Mouse (Mus musculus) cerebellum, adult 11 months (tissue): Measurements from ENCODE around the gene Adora3.

Experiments
- DNase-seq: peaks from one replicate; pipeline ENCODE4 v3.0.0; 2022

The Adora3 gene

DNA sequence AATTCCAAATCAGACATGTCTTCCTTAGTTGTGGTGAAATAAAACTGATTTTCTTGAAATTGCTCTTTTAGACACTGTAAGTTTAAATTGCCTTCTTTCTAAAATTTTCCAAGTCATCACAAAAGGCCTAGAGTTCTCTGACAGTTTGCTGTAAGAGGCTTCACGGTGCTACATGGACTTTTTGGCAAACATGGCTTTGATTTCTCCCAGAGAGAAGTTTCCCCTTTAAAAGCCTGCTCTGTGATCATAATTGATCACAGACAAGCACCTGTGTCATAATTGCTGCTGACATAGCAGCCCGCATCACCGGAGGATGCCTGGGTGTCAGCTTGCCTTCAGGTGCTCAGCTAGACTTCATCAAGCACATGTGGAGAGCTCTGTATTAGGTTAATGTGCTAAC lies at the start of gene Adora3, which contains the start of gene Tmigd3:
TSS of gene Adora3 (plus strand) at position 301 of the 400 bp plus-strand sequence.
TSS of gene Tmigd3 (plus strand) at position 346 of the 400 bp plus-strand sequence.
- DNase-seq, result no peak

- DNase-seq, result no peak
Observed at GRCm38 (mm10) chr3:105821504-105821903, 49.2 kb upstream of the Adora3 start.

GRCm38 (mm10) chr3:105823609-105824008 lies 47.0 kb upstream of the Adora3 start:
- DNase-seq, result no peak

- DNase-seq, result no peak
Observed at GRCm38 (mm10) chr3:105824103-105824502, 46.6 kb upstream of the Adora3 start.

DNA sequence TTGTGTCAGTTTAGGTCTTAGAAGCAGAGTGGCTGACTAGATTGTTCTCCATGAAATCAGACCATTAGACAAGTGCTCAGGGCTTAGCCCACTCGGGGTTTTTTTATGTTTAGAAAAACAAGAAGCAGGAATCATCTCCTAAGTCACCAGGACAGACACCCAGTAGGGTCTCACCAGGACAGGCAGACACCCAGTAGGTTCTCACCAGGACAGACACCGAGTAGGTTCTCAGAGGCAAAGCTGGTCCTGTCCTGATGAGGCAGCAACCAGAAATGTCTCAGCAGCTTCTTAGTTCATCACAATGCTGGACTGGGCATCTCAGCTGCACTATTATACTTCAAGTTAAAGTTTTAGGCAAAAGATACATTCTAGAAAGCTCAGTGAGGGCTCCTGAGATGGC lies 46.0 kb upstream of the Adora3 start:
- DNase-seq, result no peak

- DNase-seq, result no peak
Observed at GRCm38 (mm10) chr3:105825501-105826161, 45.0 kb upstream of the Adora3 start.

DNA sequence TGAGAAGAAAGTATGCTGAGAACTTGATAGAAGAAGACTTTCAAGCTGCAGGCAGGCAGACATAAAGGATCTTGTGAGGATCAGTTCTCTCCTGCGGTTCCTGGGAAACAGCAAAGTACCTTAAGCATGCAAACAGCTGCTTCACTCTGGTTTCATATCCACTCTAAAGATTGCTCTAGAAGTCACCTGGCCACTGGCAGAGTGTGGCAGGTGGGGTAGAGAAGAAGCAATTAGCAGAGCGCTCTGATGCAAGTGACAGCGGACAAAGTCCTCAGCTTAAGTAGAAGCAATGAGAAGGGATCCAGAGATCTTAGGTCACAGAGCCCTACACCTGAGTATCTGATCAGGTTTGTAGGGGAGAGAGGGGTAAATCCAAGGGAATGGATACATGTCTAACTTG lies 39.1 kb upstream of the Adora3 start:
- DNase-seq, result no peak

- DNase-seq, result no peak
Observed at GRCm38 (mm10) chr3:105835875-105836274, 34.8 kb upstream of the Adora3 start.

DNA sequence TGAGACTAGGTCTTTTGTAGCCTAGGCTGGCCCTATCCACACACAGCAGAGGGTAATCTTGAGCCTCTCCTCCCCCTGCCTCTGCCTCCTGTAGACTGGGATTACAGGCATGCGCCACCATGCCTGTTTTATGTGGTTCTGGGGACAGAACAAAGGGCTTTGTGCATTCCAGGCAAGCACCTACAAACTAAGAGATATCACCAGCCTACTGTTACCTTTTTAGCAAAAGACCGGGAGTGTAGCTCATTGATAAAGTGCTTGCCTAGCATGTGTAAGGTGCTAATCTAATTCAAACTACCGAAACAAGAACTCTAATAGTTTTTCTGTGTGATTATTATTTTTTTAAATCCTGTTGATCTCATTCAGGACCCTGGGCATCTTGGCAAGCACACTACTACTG lies 33.8 kb upstream of the Adora3 start:
- DNase-seq, result no peak

- no peak for DNase-seq
Observed at GRCm38 (mm10) chr3:105838655-105839054, 32.0 kb upstream of the Adora3 start.

- no peak for DNase-seq
Observed at GRCm38 (mm10) chr3:105839836-105840235, 30.8 kb upstream of the Adora3 start.

DNA sequence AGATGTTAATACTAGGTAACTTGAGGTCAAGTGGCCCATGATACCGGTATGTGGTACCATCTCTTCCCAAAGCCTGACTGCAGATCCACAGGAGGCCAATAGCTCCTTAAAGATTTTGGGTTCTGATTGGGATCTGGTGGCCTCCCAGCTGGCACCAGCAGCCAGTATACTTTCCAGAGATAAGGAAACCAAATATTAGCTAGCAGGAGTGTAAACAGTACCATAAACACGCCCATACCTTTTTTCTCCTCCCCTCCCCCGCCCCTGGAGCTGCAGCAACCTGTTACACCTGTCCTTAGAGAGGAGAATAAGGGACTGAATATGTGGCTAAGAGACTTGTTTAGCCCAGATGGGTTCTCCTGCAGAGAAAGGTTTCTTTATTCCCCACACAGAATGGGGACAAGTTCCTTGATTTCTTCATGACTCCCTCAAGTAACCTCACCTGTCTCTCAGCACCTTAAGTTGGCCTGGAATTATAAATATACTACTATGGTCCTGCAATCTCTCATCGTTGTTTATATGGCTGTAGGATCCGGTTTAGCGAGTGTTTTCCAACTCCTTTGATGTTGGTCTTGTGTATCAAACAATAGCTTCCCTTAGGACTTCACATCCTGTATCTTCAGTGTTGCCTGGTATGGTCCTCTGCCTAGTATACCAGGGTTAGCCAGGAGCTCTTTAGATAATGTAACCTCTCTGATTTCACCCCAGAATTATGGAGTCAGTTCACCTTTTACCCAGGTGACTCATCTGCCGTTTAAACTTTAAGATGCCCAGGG lies 24.2 kb upstream of the Adora3 start:
- DNase-seq, result no peak

GRCm38 (mm10) chr3:105853781-105854180 lies 16.9 kb upstream of the Adora3 start:
- DNase-seq, result no peak

DNA sequence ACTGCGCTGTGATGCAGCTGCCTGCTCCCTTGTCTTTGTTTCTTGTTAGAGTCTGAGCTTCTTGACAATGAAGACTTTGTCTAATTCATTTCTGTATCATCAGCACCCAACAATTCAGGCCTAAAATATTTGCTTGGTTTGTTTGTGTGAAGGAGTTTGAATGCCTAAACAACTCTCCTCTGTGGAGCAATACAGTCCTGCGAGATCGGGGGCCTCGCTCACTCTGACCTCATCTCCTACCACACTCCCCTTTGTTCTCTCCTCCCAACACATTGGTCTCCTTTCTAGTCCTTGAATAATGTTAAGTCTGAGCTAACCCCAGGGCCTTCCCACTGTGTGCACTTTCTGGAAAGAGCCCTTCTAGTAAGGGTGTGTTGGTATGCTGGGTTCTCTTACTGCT lies 15.9 kb upstream of the Adora3 start:
- DNase-seq, result no peak

DNA sequence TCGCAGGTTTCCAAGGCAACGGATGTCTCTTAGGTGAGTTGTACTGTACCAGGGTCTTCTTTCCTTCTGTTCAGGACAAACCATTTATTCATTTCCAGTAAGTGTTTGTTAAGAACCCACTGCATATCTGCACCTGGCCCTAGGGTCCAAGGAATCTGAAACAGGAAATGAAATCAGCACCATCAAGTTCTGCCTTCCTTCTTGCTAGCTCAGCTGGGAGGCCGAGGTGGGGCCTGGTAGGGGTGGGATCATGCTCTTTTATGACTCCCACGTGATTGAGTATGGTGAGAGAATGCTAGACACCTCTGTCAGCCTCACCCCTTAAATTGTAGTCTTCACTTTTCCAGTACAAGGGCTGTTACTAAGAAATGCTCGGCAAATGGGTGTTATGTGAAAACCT lies 13.1 kb upstream of the Adora3 start:
- DNase-seq, result no peak

DNA sequence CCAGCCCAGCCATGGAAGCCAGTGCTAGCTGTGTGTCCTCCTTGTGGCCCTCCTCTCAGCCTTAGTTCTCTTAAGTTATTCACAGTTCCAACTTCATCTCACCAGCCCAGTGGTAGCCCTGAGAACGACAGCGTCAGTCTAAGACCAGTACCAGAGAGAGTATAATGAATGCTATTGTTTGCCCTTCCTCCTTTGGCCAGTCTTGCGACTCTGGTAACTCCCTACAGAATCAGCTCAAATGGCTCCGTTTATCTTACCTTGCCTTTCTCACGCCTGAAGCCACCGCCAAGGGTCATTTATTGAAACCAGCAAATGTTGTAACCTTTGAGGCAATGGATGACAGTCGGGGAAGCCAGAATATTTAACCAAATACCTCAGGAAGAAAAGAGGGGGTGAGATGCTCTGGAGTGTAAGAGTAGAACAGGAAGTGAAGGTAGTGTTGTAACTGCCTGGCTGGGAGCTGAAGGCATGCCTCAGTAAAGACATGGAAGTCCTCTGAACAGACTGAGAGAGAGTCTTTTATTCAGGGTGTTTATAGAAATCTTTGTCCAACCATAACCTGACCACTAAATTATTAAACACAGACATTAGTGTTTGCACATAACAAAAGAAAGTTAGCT lies 8.8 kb upstream of the Adora3 start:
- DNase-seq, result no peak

GRCm38 (mm10) chr3:105864123-105864522 lies 6.5 kb upstream of the Adora3 start:
- no peak for DNase-seq

- no peak for DNase-seq
Observed at GRCm38 (mm10) chr3:105865122-105865521, 5.5 kb upstream of the Adora3 start.

DNA sequence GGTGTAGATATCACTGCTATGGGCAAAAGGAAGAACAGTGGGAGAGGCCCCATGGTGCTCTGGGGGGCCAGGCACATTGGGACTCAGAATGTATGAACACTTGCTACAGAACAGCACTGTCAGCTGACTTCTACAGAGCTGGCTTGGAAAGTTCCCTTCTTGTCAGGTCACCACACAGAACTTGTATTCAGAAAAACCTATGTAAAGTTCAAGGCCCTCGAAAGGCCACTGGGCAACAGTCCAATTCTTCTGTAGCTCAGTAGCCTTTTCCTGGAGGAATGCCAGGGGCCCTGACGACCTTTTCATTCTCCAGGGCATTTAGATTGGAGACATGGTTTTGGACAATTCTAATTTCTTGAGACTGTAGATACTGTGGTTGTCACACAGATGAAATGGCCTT lies 2.5 kb upstream of the Adora3 start:
- DNase-seq, result no peak

GRCm38 (mm10) chr3:105872034-105872433 lies 1.4 kb downstream of the Adora3 start:
- DNase-seq, result no peak

DNA sequence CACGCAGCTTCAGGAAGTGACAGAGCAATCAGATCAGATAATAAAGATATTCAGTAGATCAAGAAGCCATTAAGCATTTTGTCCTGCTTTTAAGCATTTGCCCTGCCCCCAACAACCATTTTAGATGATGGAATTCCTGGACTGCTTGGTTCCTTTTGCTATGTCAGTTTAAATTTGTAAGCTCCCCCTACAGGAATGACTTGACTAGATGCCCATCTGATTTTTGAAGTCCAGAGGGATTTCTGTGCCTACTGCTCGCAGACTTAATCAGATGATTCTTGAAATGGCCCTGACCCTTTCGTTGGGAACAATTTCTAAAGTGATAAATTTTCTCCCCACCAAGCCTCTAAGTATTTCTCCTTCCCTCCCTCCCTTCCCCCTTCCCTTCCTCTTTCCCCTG lies 1.9 kb downstream of the Adora3 start:
- no peak for DNase-seq

DNA sequence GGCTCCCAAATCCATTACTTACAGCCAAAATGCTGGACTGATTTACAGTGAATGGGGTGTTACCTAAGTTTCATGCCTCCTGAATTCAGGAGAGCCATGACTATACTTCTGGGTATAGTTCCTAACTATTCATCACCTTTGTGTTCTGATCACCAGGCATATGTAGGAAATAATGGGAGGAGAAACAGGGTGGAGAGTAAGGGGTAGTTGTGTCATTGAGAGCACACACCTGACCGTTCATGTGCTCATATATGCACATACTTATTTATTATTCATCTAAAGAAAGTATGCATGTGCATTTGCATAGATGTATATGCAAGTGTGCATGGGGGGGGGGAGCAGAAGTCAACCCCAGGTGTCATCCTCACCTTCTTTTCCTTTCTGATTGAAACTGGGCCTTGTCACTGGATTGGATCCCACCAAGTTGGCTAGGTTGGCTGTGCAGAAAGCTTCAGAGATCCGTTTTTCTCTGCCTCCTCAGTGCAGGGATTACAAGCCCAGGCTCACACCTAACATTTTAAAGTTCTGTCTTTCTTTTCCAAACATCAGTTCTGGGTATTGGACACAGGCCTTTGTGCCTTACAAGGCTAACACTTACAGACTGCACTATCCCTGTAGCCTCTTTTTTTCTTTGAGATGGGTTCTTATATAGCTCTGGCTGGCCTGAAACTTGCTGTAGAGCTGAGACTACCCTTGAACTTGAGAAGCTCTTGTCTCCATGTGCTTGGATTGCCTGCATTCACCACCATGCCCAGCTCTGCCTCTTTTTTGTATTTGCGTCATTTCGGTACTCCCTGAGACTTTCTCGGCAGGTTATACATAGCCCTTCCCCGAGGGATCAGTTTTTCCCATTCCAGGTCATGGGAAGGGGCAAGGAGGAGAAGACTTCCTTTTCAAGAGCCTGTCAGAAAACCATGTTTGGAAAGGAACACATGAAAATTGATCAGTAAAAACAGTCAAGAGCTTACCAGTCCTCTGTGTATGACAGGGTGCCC lies 3.1 kb downstream of the Adora3 start:
- DNase-seq, result no peak

GRCm38 (mm10) chr3:105876022-105876421 lies 5.4 kb downstream of the Adora3 start:
- no peak for DNase-seq
